Mouse (Mus musculus) heart, embryonic 13.5 days (tissue): ENCODE data around the gene Bend3. TPM values are rescaled to one million over a fixed set of nuclear protein-coding genes. Genes with fewer than 3 reads are reported as not detected.
"Not testable (repeated sequence)": the region's sequence is repeated elsewhere in the genome, so short reads cannot be mapped to it uniquely, and the experiment has no call there.

Experiments
- ATAC-seq: fragments of 200-750 bp; cut with Nextera tagmentation; 2 replicates; pipeline ENCODE4 v1.8.0; 2017; ENCODE audit warnings: moderate TSS enrichment; ENCODE audit not compliant: insufficient number of reproducible peaks, low FRiP score, low TSS enrichment; ENCODE audit errors: extremely low read depth
- H3K27ac ChIP-seq: fragments of 300-500 bp; sonication (generic); replicated peaks from 2 replicates; pipeline ENCODE4 v1.5.1; 2015; ENCODE audit warnings: moderate library complexity, mild to moderate bottlenecking, inconsistent platforms
- H3K27me3 ChIP-seq: fragments of 300-500 bp; sonication (generic); replicated peaks from 2 replicates; pipeline ENCODE4 v1.6.1; 2015; ENCODE audit warnings: mild to moderate bottlenecking, inconsistent platforms
- H3K36me3 ChIP-seq: fragments of 300-500 bp; sonication (generic); 2 replicates; pipeline ENCODE4 v1.6.1; 2015; ENCODE audit warnings: mild to moderate bottlenecking, inconsistent platforms
- H3K4me1 ChIP-seq: fragments of 300-500 bp; sonication (generic); 2 replicates; pipeline ENCODE4 v1.6.1; 2015; ENCODE audit warnings: inconsistent platforms
- H3K4me2 ChIP-seq: fragments of 300-500 bp; sonication (generic); 2 replicates; pipeline ENCODE4 v1.6.1; 2015; ENCODE audit warnings: inconsistent platforms, mild to moderate bottlenecking, moderate library complexity
- H3K4me3 ChIP-seq: fragments of 300-500 bp; sonication (generic); 2 replicates; pipeline ENCODE4 v1.5.1; 2015; ENCODE audit warnings: moderate library complexity, mild to moderate bottlenecking, inconsistent platforms
- H3K9ac ChIP-seq: fragments of 300-500 bp; sonication (generic); 2 replicates; pipeline ENCODE4 v1.6.1; 2015; ENCODE audit warnings: inconsistent platforms, mild to moderate bottlenecking, moderate library complexity
- H3K9me3 ChIP-seq: fragments of 300-500 bp; sonication (generic); 2 replicates; pipeline ENCODE4 v1.6.1; 2016; ENCODE audit warnings: inconsistent platforms
- WGBS: fragments of 180-500 bp; shearing (Covaris S2); methylation state at CpG from one replicate; pipeline ENCODE4 v1.1.7; 2015; ENCODE audit warnings: mixed read lengths; 5-methylcytosine and 5-hydroxymethylcytosine counted together
- polyA plus RNA-seq: library from polyadenylated mRNA; unstranded; fragments of >200 nt; fragmentation: Nextera tagmentation; extraction: Ambion mirVana; gene quantifications from 2 replicates; pipeline ENCODE4 v1.2.1, GENCODE M21; 2015

Gene Bend3
- polyA plus RNA-seq, 1 experiment from 2014 or later = 2.5 TPM

DNA sequence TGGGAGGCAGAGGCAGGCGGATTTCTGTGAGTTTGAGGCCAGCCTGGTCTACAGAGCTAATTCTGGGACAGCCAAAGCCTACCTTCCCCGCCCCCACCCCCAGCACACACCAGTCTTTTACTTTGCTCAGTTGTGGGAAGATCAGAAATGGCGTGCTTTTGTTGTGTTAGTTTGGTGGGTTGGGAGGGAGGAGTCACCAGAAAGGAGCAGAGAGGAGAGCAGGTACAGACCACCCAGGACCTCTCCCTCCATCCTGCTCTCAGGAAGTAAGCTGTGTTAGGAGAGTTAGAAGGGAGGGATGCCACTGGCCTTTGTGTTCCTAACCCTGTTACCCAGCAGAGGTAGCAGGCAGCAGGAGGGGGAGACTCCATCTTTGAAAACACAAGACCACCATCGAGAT lies 28.4 kb downstream of the Bend3 start:
- WGBS = 71% methylated on average over 4 of the region's 4 CpGs
- Histone ChIP-seq H3K9me3 (no peaks in the 10 kb centered on the region), H3K4me3 (no peak overlapping the region), H3K27ac (no peak overlapping the region), H3K9ac (no peak overlapping the region), H3K4me2 (no peak overlapping the region), H3K4me1 (no peaks in the 10 kb centered on the region), H3K27me3 (no peaks in the 10 kb centered on the region), H3K36me3 (peaks cover 54% of the 10 kb centered on the region)
- ATAC-seq = no peak

DNA sequence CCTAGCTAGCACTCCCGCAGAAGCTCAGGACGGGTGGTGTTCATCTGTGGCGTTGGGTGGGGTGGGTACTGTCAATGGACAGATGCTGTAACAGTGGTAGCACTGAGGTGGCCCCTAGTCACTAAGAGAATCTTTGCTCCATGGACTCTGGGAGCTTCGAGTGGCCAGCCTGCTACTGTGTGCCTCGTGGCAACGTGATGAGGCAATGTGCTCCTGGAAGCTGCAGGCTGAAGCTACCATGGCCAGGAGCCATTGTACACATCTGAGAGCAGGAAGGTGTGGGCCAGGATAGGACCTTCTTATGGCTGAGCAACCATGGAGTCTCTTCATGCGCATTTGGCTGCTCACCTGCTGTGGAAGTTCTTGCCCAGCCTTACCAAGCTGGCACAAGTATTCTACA lies 30.6 kb downstream of the Bend3 start:
- no peaks in the 10 kb centered on the region for H3K27me3 ChIP-seq
- 84% methylated on average over 7 of the region's 7 CpGs for WGBS
- H3K4me1 ChIP-seq = no peaks in the 10 kb centered on the region
- H3K9me3 ChIP-seq = no peaks in the 10 kb centered on the region
- H3K4me2 ChIP-seq = no peak overlapping the region
- no peak overlapping the region for H3K27ac ChIP-seq
- no peak overlapping the region for H3K9ac ChIP-seq
- no peak overlapping the region for H3K4me3 ChIP-seq
- peaks cover 60% of the 10 kb centered on the region for H3K36me3 ChIP-seq
- ATAC-seq = no peak

DNA sequence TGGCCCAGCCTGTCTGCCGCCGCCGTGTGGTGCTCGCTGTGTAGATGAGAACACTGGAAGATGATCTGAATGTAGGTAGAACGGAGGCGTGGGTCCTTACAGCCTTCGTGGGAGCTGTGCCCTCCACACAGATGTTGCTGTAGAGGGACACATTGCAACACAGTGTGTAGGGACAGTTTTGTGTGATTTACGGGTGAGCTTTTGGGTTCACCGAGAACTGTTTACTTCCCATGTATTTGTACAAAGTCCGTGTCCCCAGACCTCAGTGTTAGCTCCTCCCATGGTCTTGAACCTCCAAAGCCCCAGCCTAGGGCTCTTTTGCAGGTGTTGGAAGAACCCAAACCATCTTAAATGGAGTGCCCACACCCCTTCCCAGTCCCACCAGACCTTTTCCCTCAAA lies 34.3 kb downstream of the Bend3 start:
- H3K4me3 ChIP-seq = no peak overlapping the region
- no peak overlapping the region for H3K9ac ChIP-seq
- no peak for ATAC-seq
- no peak overlapping the region for H3K27ac ChIP-seq
- no peaks in the 10 kb centered on the region for H3K9me3 ChIP-seq
- H3K4me2 ChIP-seq = no peak overlapping the region
- H3K4me1 ChIP-seq = peaks cover 10% of the 10 kb centered on the region
- H3K27me3 ChIP-seq = no peaks in the 10 kb centered on the region
- WGBS = 94% methylated on average over 10 of the region's 10 CpGs
- peaks cover 54% of the 10 kb centered on the region for H3K36me3 ChIP-seq

DNA sequence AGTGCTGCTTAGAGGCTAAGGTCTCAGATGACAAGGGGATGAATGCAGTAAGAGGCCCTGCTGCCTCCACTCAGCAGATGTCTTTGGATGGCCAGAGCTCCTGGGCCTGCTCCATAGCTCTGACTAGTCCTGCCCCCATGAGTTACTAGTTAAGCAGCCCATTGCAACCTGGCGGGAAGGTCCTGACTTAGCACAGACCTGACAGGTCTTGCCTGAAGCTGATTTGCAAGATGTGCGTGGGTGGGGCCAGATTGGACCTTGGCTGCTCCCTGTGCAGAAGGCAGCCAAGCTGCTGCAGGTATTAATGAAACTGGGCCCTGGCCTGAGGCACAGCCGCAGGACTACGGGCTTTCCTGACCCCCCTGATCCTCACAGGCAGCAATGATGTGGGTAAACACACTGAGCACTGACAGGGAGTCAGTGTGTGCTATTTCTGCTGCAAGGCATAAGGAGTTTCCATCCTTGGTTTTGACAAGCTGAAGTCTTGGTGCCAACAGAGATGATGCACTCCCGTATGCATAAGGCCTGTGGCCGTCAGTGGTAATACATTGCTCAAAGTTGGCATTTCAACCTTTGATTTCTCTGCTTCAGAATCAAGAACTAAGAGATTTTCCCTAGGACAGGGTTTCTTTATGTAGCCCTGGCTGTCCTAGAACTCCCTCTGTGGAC lies 38.5 kb downstream of the Bend3 start:
- H3K27me3 ChIP-seq = no peaks in the 10 kb centered on the region
- WGBS = 69% methylated on average over 6 of the region's 6 CpGs
- no peak overlapping the region for H3K27ac ChIP-seq
- no peak overlapping the region for H3K9ac ChIP-seq
- peaks cover 26% of the 10 kb centered on the region for H3K36me3 ChIP-seq
- H3K4me2 ChIP-seq = no peak overlapping the region
- peaks cover 11% of the 10 kb centered on the region for H3K4me1 ChIP-seq
- H3K9me3 ChIP-seq = no peaks in the 10 kb centered on the region
- H3K4me3 ChIP-seq = no peak overlapping the region
- ATAC-seq = no peak

DNA sequence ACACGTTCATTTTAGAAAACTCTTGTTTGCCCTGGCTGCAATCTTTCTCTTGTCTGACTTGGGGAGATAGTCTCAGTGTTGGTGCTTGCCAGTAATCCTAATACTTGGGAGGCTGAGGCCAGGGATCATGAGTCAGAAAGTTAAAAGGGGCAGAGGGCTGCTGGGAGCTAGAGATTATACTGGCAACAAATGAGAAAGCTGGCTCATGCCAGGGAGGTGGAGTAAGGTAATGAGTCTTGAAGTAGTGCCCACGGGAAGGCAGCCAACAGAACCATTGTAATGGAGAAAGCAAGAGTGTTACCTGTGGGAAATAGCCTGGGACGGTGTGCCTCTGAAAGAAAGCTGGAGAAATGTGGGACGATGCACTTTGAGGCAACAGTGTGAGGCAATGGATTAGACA lies 39.2 kb downstream of the Bend3 start:
- no peak overlapping the region for H3K9ac ChIP-seq
- H3K27me3 ChIP-seq = no peaks in the 10 kb centered on the region
- no peak overlapping the region for H3K4me2 ChIP-seq
- no peaks in the 10 kb centered on the region for H3K9me3 ChIP-seq
- H3K4me3 ChIP-seq = no peak overlapping the region
- H3K4me1 ChIP-seq = peaks cover 11% of the 10 kb centered on the region
- H3K36me3 ChIP-seq = peaks cover 21% of the 10 kb centered on the region
- H3K27ac ChIP-seq = no peak overlapping the region
- ATAC-seq = no peak
- WGBS = 66% methylated on average over 4 of the region's 4 CpGs

DNA sequence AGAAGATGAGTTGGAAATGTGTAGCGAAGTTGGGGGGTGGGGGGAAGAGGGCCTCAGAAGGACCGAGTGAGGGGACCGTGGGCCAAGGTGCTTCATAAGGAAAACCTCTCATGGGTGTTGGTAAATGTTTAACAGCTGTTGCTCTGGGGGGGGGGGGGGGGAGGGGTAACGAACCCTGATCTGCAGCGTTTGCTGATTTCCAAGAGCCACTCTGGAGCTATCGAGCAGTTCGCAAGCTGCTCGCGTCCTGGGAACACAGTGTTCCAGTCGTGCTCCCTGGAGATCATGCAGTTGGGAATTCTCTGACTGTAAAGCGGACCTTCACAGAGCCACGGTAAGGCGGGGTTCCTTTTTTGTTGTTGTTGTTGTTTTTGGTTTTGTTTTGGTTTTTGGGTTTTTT lies 39.7 kb downstream of the Bend3 start:
- Histone ChIP-seq H3K27ac (no peak overlapping the region), H3K36me3 (peaks cover 15% of the 10 kb centered on the region), H3K9me3 (no peaks in the 10 kb centered on the region), H3K4me3 (no peak overlapping the region), H3K4me2 (no peak overlapping the region), H3K4me1 (peaks cover 11% of the 10 kb centered on the region), H3K27me3 (no peaks in the 10 kb centered on the region), H3K9ac (no peak overlapping the region)
- no peak for ATAC-seq
- WGBS = 74% methylated on average over 12 of the region's 13 CpGs

DNA sequence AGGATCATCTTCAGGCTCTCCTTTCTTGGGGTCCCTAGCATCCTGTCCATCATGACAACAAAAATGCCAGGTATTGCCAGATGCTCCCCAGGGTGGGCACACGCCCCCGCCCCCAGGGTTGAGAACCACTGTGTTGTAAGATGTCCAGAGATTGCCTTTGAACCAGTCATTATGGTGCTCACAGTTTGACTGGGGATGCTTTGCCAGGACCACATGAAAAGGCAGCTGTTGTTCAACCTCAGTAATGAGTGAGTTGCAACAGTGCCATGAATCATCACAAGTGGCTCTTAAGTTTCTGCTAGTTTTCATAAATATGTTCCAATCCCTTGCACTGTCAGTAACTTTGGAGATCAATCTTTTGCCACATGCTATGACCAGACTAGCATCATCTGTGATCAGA lies 41.3 kb downstream of the Bend3 start:
- Histone ChIP-seq H3K27ac (no peak overlapping the region), H3K4me3 (no peak overlapping the region), H3K9me3 (no peaks in the 10 kb centered on the region), H3K4me2 (no peak overlapping the region), H3K4me1 (peaks cover 11% of the 10 kb centered on the region), H3K27me3 (no peaks in the 10 kb centered on the region), H3K36me3 (peaks cover 16% of the 10 kb centered on the region), H3K9ac (no peak overlapping the region)
- ATAC-seq = no peak
- 94% methylated on average over 2 of the region's 2 CpGs for WGBS

DNA sequence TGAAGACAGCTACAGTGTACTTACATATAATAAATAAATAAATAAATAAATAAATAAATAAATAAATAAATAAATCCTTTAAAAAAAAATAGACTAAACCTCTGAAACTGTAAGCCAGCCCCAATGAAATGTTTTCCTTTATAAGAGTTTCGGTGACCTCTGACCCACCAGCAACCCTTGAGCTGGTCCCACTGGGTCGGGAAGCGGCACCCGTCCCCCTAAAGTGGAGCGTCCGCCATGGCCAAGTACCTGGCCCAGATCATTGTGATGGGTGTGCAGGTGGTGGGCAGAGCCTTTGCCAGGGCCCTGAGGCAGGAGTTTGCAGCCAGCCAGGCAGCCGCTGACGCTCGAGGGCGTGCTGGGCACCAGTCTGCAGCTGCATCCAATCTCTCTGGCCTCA lies 45.3 kb downstream of the Bend3 start, which contains the start of gene Gm9803:
Gene Gm9803 (plus strand): TSS at position 154 of the 400 bp plus-strand sequence.
- not testable (repeated sequence) for H3K4me1 ChIP-seq, H3K4me3 ChIP-seq, H3K4me2 ChIP-seq, ATAC-seq, H3K27ac ChIP-seq, H3K9ac ChIP-seq, H3K27me3 ChIP-seq, H3K9me3 ChIP-seq
- peaks cover 47% of the 10 kb centered on the region for H3K36me3 ChIP-seq
- WGBS = 90% methylated on average over 10 of the region's 10 CpGs

DNA sequence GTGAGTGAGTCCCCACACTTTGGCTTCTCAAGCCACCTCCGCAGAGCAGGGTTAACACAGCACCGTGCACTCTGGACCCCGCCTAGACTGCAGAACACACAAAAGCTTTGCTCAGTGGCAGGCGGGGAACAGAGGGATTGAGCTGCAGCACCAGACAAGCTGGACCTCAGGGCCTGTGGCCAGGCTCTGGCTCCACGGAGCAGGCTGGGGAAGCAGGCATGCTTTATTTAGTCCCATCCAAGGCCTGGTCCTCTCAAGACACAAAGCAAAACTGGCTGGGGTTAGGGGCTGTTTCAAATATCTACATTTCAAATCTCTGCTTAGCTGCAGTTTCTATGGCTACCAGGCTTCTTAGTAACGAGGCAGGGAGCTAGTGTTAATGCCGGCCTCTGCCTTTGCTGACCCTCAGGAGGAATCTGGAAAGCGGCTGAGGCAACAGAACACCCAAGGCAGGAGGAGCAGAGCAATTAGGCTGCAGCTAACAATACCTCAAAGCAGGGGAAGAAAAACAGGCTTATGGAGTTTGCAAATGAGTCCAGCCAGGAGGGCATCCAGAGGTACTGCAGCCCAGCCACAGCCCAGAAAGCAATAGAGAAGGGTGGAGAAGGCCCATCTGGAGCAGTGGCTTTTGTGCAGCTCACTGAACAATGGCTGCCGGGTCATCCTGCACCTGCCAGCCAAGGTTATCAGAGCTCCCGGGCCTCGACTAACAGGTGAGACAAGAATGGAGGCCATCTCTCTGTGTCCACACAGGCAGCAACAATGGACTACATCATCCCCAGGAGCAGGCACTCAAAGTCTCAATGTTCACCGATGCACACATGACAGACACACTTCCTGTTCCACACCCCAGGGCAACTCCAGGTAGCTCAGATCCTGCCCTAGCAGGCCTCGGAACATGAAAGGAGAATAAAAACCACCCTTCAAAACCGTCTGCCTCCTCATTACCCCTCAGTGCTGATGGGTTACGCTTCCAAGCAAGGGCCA lies 48.9 kb downstream of the Bend3 start:
- H3K4me1 ChIP-seq = no peaks in the 10 kb centered on the region; the same call in 1 of the 2 replicates
- H3K27me3 ChIP-seq = no peaks in the 10 kb centered on the region
- 66% methylated on average over 15 of the region's 15 CpGs for WGBS
- ATAC-seq = no peak
- H3K4me3 ChIP-seq = no peak overlapping the region
- H3K27ac ChIP-seq = no peak overlapping the region
- H3K9me3 ChIP-seq = no peaks in the 10 kb centered on the region
- no peak overlapping the region; the same call in 1 of the 2 replicates for H3K9ac ChIP-seq
- no peak overlapping the region for H3K4me2 ChIP-seq
- H3K36me3 ChIP-seq = peaks cover 83% of the 10 kb centered on the region

DNA sequence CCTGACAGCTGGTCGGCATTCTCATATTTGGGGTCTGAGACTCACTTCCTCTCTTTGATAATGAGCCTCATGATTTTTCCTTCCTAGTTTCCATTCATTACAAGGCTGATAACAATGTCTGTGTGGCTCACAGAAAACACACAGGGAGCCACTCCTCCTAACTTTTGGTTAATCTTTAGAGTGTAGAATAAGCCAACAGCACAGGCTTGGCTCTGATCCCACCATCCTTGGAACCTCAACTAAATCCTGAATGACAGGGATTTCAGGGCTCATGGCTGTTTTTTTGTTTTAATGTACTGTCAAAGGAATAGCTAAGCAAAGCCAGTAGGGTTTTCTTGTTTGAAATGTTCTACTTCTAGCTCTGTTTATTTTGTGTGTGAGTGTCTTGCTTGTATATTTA lies 55.8 kb downstream of the Bend3 start:
- H3K9me3 ChIP-seq = no peaks in the 10 kb centered on the region
- no peak overlapping the region for H3K4me3 ChIP-seq
- peaks cover 63% of the 10 kb centered on the region for H3K36me3 ChIP-seq
- no peaks in the 10 kb centered on the region for H3K27me3 ChIP-seq
- H3K9ac ChIP-seq = no peak overlapping the region
- no peak overlapping the region for H3K27ac ChIP-seq
- WGBS = 59% methylated on average over 1 of the region's 1 CpGs
- no peak overlapping the region for H3K4me2 ChIP-seq
- H3K4me1 ChIP-seq = peaks cover 24% of the 10 kb centered on the region
- no peak for ATAC-seq

DNA sequence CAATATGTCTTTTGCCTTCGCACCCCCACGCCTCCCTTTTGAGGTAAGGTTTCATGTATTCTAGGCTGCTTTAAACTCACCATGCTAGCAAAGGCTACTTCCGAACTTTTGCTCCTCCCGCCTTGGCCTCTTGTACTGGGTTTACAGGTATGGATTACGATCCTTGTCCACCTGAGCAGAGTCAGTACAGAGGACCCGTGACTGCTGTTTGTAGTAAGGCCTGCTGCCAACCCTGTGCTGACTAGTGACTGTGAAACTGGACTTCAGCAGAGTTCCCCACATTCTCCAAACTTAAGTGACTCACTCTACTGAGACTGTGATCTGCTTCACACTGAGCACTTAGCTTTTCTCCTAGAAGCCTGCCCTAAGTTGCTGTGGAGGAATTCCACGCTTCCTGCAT lies 59.0 kb downstream of the Bend3 start:
- H3K27me3 ChIP-seq = no peaks in the 10 kb centered on the region
- no peak overlapping the region for H3K4me3 ChIP-seq
- WGBS = 85% methylated on average over 7 of the region's 7 CpGs
- peaks cover 31% of the 10 kb centered on the region for H3K4me1 ChIP-seq
- peaks cover 30% of the 10 kb centered on the region for H3K36me3 ChIP-seq
- no peaks in the 10 kb centered on the region for H3K9me3 ChIP-seq
- H3K27ac ChIP-seq = no peak overlapping the region
- no peak overlapping the region for H3K4me2 ChIP-seq
- H3K9ac ChIP-seq = peak overlapping the region; percentile 47
- ATAC-seq = no peak
